Mouse (Mus musculus) heart, embryonic 10.5 days (tissue): Measurements from ENCODE around the gene Agtr1a. TPM values are rescaled to one million over a fixed set of nuclear protein-coding genes. Genes with fewer than 3 reads are reported as not detected.

Experiments used
- polyA plus RNA-seq: library from polyadenylated mRNA; unstranded; fragments of >200 nt; fragmentation: Nextera tagmentation; extraction: Ambion mirVana; gene quantifications from 2 replicates; pipeline ENCODE4 v1.2.1, GENCODE M21; 2016

The Agtr1a gene
- polyA plus RNA-seq, 1 experiment from 2014 or later, result 4.6 TPM

Other genes with a start within 250 kb of the Agtr1a start
- 3.6 and 5.0 TPM in 2 replicates for gene Mboat1, start 200.0 kb upstream of the Agtr1a start, polyA plus RNA-seq
- 381 and 511 TPM in 2 replicates for gene Uqcrfs1, start 208.9 kb downstream of the Agtr1a start, polyA plus RNA-seq